Mouse (Mus musculus) stomach, embryonic 15.5 days (tissue): ENCODE data around the gene AL607142.1. TPM values are rescaled to one million over a fixed set of nuclear protein-coding genes. Genes with fewer than 3 reads are reported as not detected.

Experiments
- ATAC-seq: fragments of 200-750 bp; cut with Nextera tagmentation; 2 replicates; pipeline ENCODE4 v1.8.0; 2017; ENCODE audit warnings: low read depth, moderate number of reproducible peaks, moderate TSS enrichment; ENCODE audit not compliant: insufficient read depth, low FRiP score
- H3K27ac ChIP-seq: fragments of 300-500 bp; sonication (generic); 2 replicates; pipeline ENCODE4 v1.5.1; 2015; ENCODE audit warnings: mild to moderate bottlenecking, inconsistent platforms
- H3K27me3 ChIP-seq: fragments of 300-500 bp; sonication (generic); replicated peaks from 2 replicates; pipeline ENCODE4 v1.6.1; 2015; ENCODE audit warnings: inconsistent platforms
- H3K36me3 ChIP-seq: fragments of 300-500 bp; sonication (generic); 2 replicates; pipeline ENCODE4 v1.6.1; 2015; ENCODE audit warnings: inconsistent platforms
- H3K4me1 ChIP-seq: fragments of 300-500 bp; sonication (generic); 2 replicates; pipeline ENCODE4 v1.6.1; 2015; ENCODE audit warnings: inconsistent platforms
- H3K4me2 ChIP-seq: fragments of 300-500 bp; sonication (generic); 2 replicates; pipeline ENCODE4 v1.6.1; 2015; ENCODE audit warnings: mild to moderate bottlenecking, inconsistent platforms
- H3K4me3 ChIP-seq: fragments of 300-500 bp; sonication (generic); replicated peaks from 2 replicates; pipeline ENCODE4 v1.5.1; 2015; ENCODE audit warnings: inconsistent platforms
- H3K9ac ChIP-seq: fragments of 300-500 bp; sonication (generic); 2 replicates; pipeline ENCODE4 v1.6.1; 2015; ENCODE audit warnings: inconsistent platforms
- H3K9me3 ChIP-seq: fragments of 300-500 bp; sonication (generic); 2 replicates; pipeline ENCODE4 v1.6.1; 2016; ENCODE audit warnings: inconsistent platforms
- WGBS: fragments of 180-500 bp; shearing (Covaris S2); methylation state at CpG from one replicate; pipeline ENCODE4 v1.1.7; 2015; 5-methylcytosine and 5-hydroxymethylcytosine counted together
- polyA plus RNA-seq: library from polyadenylated mRNA; unstranded; fragments of >200 nt; fragmentation: Nextera tagmentation; extraction: Ambion mirVana; gene quantifications from 2 replicates; pipeline ENCODE4 v1.2.1, GENCODE M21; 2015

AL607142.1 gene
- not detected in 2 replicates for polyA plus RNA-seq

- H3K4me2 ChIP-seq, result no peak within 1 kb of the TSS
- no peak for ATAC-seq
Measured at GRCm38 (mm10) chr4:120064696-120065095, at the start of gene AL607142.1. Gene AL607142.1 (plus strand): TSS chr4:120064996.

GRCm38 (mm10) chr4:120018426-120018825 lies 46.4 kb upstream of the AL607142.1 start:
- Histone ChIP-seq H3K4me3 (no peak overlapping the region), H3K4me2 (no peak overlapping the region), H3K9ac (no peak overlapping the region), H3K27ac (no peak overlapping the region), H3K27me3 (no peaks in the 10 kb centered on the region), H3K9me3 (no peaks in the 10 kb centered on the region), H3K4me1 (0 out of 2 replicates have a peak, but pooled peaks cover under 1% of the 10 kb centered on the region), H3K36me3 (no peaks in the 10 kb centered on the region)
- no peak for ATAC-seq
- 68% methylated on average over 5 of the region's 5 CpGs for WGBS

More at GRCm38 (mm10) chr4:120064696-120065095, at the start of gene AL607142.1:
- H3K4me3 ChIP-seq, result no peak within 1 kb of the TSS
- H3K36me3 ChIP-seq, result no peaks in the 10 kb centered on the region
- H3K9ac ChIP-seq, result no peak within 1 kb of the TSS
- H3K4me1 ChIP-seq, result no peaks in the 10 kb centered on the region
- H3K27me3 ChIP-seq, result no peaks in the 10 kb centered on the region
- WGBS, result 88% methylated on average over 10 of the region's 10 CpGs
- H3K27ac ChIP-seq, result no peak within 1 kb of the TSS
- H3K9me3 ChIP-seq, result no peaks in the 10 kb centered on the region

- ATAC-seq, result no peak
Measured at GRCm38 (mm10) chr4:120022392-120022791, 42.4 kb upstream of the AL607142.1 start.

GRCm38 (mm10) chr4:120023221-120023840 lies 41.5 kb upstream of the AL607142.1 start:
- Histone ChIP-seq H3K9me3 (no peaks in the 10 kb centered on the region), H3K4me1 (0 out of 2 replicates have a peak, but pooled peaks cover 12% of the 10 kb centered on the region), H3K36me3 (no peaks in the 10 kb centered on the region), H3K27me3 (no peaks in the 10 kb centered on the region), H3K4me2 (no peak overlapping the region), H3K9ac (no peak overlapping the region), H3K27ac (no peak overlapping the region), H3K4me3 (no peak overlapping the region)
- WGBS, result 83% methylated on average over 4 of the region's 4 CpGs
- no peak for ATAC-seq

More at GRCm38 (mm10) chr4:120022392-120022791, 42.4 kb upstream of the AL607142.1 start:
- 0 out of 2 replicates have a peak, but pooled peaks cover 12% of the 10 kb centered on the region for H3K4me1 ChIP-seq
- H3K4me2 ChIP-seq, result no peak overlapping the region
- WGBS, result 50% methylated on average over 3 of the region's 3 CpGs
- no peak overlapping the region for H3K9ac ChIP-seq
- H3K36me3 ChIP-seq, result no peaks in the 10 kb centered on the region
- H3K4me3 ChIP-seq, result no peak overlapping the region
- no peaks in the 10 kb centered on the region for H3K27me3 ChIP-seq
- no peaks in the 10 kb centered on the region for H3K9me3 ChIP-seq
- H3K27ac ChIP-seq, result no peak overlapping the region

- Histone ChIP-seq H3K9me3 (no peaks in the 10 kb centered on the region), H3K4me1 (0 out of 2 replicates have a peak, but pooled peaks cover 12% of the 10 kb centered on the region), H3K4me3 (no peak overlapping the region), H3K27me3 (no peaks in the 10 kb centered on the region), H3K9ac (no peak overlapping the region), H3K27ac (peak overlapping the region; percentile 2; the same call in 1 of the 2 replicates), H3K36me3 (no peaks in the 10 kb centered on the region), H3K4me2 (no peak overlapping the region)
- WGBS, result 34% methylated on average over 10 of the region's 10 CpGs
- peak; percentile 45; the same call in 1 of the 2 replicates for ATAC-seq
Measured at GRCm38 (mm10) chr4:120024071-120024470, 40.7 kb upstream of the AL607142.1 start.

GRCm38 (mm10) chr4:120027671-120028070 lies 37.1 kb upstream of the AL607142.1 start:
- H3K4me3 ChIP-seq, result no peak overlapping the region
- H3K9ac ChIP-seq, result no peak overlapping the region
- H3K27ac ChIP-seq, result no peak overlapping the region
- no peaks in the 10 kb centered on the region for H3K36me3 ChIP-seq
- no peak overlapping the region for H3K4me2 ChIP-seq
- peaks cover 19% of the 10 kb centered on the region; the same call in 1 of the 2 replicates for H3K27me3 ChIP-seq
- peaks cover 16% of the 10 kb centered on the region; the same call in 1 of the 2 replicates for H3K4me1 ChIP-seq
- WGBS, result 77% methylated on average over 1 of the region's 1 CpGs
- ATAC-seq, result no peak
- no peaks in the 10 kb centered on the region for H3K9me3 ChIP-seq

- Histone ChIP-seq H3K4me1 (peaks cover 12% of the 10 kb centered on the region), H3K4me3 (no peak overlapping the region), H3K36me3 (no peaks in the 10 kb centered on the region), H3K4me2 (no peak overlapping the region), H3K9me3 (no peaks in the 10 kb centered on the region), H3K27me3 (peaks cover 41% of the 10 kb centered on the region), H3K9ac (no peak overlapping the region), H3K27ac (no peak overlapping the region)
- no peak for ATAC-seq
- 72% methylated on average over 1 of the region's 1 CpGs for WGBS
Measured at GRCm38 (mm10) chr4:120029937-120030336, 34.9 kb upstream of the AL607142.1 start.

GRCm38 (mm10) chr4:120032320-120032983 lies 32.3 kb upstream of the AL607142.1 start:
- Histone ChIP-seq H3K9ac (peak overlapping the region; percentile 19; the same call in 1 of the 2 replicates), H3K9me3 (no peaks in the 10 kb centered on the region), H3K4me3 (peak overlapping the region; percentile 63), H3K4me1 (peaks cover 12% of the 10 kb centered on the region), H3K27ac (no peak overlapping the region), H3K36me3 (no peaks in the 10 kb centered on the region), H3K27me3 (peaks cover 52% of the 10 kb centered on the region), H3K4me2 (peak overlapping the region; percentile 98)
- peak; percentile 79 for ATAC-seq
- WGBS, result 2% methylated on average over 58 of the region's 70 CpGs

- Histone ChIP-seq H3K4me2 (peak overlapping the region; percentile 98), H3K4me3 (peak overlapping the region; percentile 63), H3K36me3 (no peaks in the 10 kb centered on the region), H3K9me3 (no peaks in the 10 kb centered on the region), H3K4me1 (peaks cover 12% of the 10 kb centered on the region), H3K27me3 (peaks cover 52% of the 10 kb centered on the region), H3K27ac (no peak overlapping the region), H3K9ac (peak overlapping the region; percentile 19)
- under 1% methylated on average over 38 of the region's 38 CpGs for WGBS
- no peak for ATAC-seq
Measured at GRCm38 (mm10) chr4:120032984-120033355, 31.8 kb upstream of the AL607142.1 start.

GRCm38 (mm10) chr4:120036294-120036693 lies 28.5 kb upstream of the AL607142.1 start:
- no peaks in the 10 kb centered on the region for H3K9me3 ChIP-seq
- H3K36me3 ChIP-seq, result no peaks in the 10 kb centered on the region
- H3K27me3 ChIP-seq, result peaks cover 45% of the 10 kb centered on the region
- 71% methylated on average over 4 of the region's 4 CpGs for WGBS
- no peak overlapping the region for H3K9ac ChIP-seq
- H3K4me3 ChIP-seq, result no peak overlapping the region
- H3K27ac ChIP-seq, result no peak overlapping the region
- peaks cover 12% of the 10 kb centered on the region for H3K4me1 ChIP-seq
- H3K4me2 ChIP-seq, result no peak overlapping the region
- no peak for ATAC-seq

- no peak overlapping the region for H3K9ac ChIP-seq
- peaks cover 12% of the 10 kb centered on the region for H3K4me1 ChIP-seq
- H3K4me3 ChIP-seq, result no peak overlapping the region
- ATAC-seq, result no peak
- H3K27me3 ChIP-seq, result peaks cover 38% of the 10 kb centered on the region
- H3K36me3 ChIP-seq, result no peaks in the 10 kb centered on the region
- H3K4me2 ChIP-seq, result no peak overlapping the region
- H3K27ac ChIP-seq, result no peak overlapping the region
- 39% methylated on average over 7 of the region's 7 CpGs for WGBS
- H3K9me3 ChIP-seq, result no peaks in the 10 kb centered on the region
Measured at GRCm38 (mm10) chr4:120037007-120037406, 27.8 kb upstream of the AL607142.1 start.

GRCm38 (mm10) chr4:120041520-120041919 lies 23.3 kb upstream of the AL607142.1 start:
- H3K4me2 ChIP-seq, result no peak overlapping the region
- no peak for ATAC-seq
- no peak overlapping the region for H3K4me3 ChIP-seq
- no peaks in the 10 kb centered on the region for H3K27me3 ChIP-seq
- no peak overlapping the region for H3K27ac ChIP-seq
- WGBS, result 81% methylated on average over 2 of the region's 2 CpGs
- no peak overlapping the region for H3K9ac ChIP-seq
- H3K9me3 ChIP-seq, result no peaks in the 10 kb centered on the region
- H3K36me3 ChIP-seq, result no peaks in the 10 kb centered on the region
- no peaks in the 10 kb centered on the region for H3K4me1 ChIP-seq
